Mouse (Mus musculus) ES-Bruce4 (cell line): Measurements from ENCODE around the gene S1pr3.

ENCODE experiments used
- CTCF ChIP-seq: IDR thresholded peaks from one replicate; pipeline ENCODE4 v1.8.1; 2011; ENCODE audit warnings: low read depth, low read length
- POLR2A ChIP-seq: IDR thresholded peaks from one replicate; pipeline ENCODE4 v1.8.1; 2011; ENCODE audit warnings: low read length; ENCODE audit not compliant: insufficient read depth

GRCm38 (mm10) chr13:51424647-51425046 is 16.2 kb downstream of the S1pr3 start:
- TF ChIP-seq CTCF, result peak; percentile 76
- TF ChIP-seq POLR2A, result no peak
